Mouse (Mus musculus): Measurements from ENCODE around the gene Cep89.

DNA sequence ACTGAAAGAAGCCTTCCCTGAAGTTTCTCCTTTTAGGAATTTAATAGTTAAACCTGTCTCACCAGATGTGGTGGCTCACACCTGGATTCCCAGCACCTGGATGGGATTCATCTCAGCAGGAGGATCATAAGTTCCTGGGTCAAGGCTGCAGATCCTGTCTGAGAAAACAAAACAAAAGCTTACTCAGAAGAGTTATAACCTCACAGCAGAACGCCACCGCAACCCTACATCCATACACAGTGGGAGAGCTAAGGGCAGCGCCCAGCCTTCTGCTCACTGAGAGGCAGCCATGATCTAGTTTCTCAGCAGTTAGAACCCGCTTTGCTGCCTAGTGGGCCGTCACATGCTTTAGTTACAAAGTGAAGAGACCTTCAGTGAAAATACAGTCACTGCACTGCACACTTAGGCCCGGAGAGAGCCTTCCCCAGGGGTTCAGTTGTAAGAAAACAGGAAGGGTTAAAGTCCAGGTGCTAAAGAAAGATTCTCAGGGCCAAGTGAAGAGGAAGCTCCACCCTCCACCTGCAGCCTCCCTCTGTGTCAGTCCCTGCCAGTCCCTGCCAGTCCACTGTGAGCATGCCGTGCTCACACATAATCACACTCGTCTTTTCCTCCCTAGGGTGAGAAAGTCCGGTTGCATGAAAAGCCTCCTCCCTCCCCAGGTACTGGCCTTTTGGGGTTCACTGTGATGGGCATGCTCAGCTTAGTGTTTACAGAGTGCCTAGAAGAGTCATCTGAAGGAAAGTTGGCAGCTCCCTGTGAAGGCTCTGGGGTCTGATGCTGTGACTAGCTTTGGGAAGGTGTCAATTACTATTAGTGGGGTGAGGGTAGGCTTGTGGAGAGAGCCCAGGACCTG lies 19.2 kb downstream of the Cep89 start:
- TF ChIP-seq EP300 (IDR thresholded peaks at IDR 0.05; ENCODE audit: low read depth): no peak
- no peak for TF ChIP-seq CTCF (IDR thresholded peaks at IDR 0.05; ENCODE audit: low read depth)
